Mouse (Mus musculus): ENCODE measurements at regions not wholly inside any gene's neighbourhood (a gene's known extent, or its start where the extent isn't known, plus 50 kb on each side); places are given as distances from the start of the nearest gene placed in this dataset.
A peak's percentile ranks its signal among the peaks of the same experiment; 100 is the strongest.

GRCm38 (mm10) chr2:64860113-64860512 lies 164.7 kb downstream of the Grb14 start:
- 89% methylated on average over 2 of the region's 2 CpGs for WGBS
- ATAC-seq (replicated peaks; ENCODE audit: low FRiP score), result no peak
- Histone ChIP-seq H3K4me1 (no peaks in the 10 kb centered on the region), H3K4me3 (replicated peaks) (no peak overlapping the region), H3K4me2 (no peak overlapping the region), H3K27me3 (no peaks in the 10 kb centered on the region), H3K9ac (no peak overlapping the region), H3K27ac (no peak overlapping the region), H3K36me3 (no peaks in the 10 kb centered on the region), H3K9me3 (replicated peaks) (no peaks in the 10 kb centered on the region)

- Histone ChIP-seq H3K4me3 (replicated peaks) (no peak overlapping the region), H3K27ac (no peak overlapping the region), H3K4me1 (no peaks in the 10 kb centered on the region), H3K9ac (no peak overlapping the region), H3K4me2 (no peak overlapping the region), H3K27me3 (no peaks in the 10 kb centered on the region), H3K9me3 (replicated peaks) (no peaks in the 10 kb centered on the region), H3K36me3 (no peaks in the 10 kb centered on the region)
- no peak for ATAC-seq (replicated peaks; ENCODE audit: low FRiP score)
- WGBS, result 15% methylated on average over 7 of the region's 7 CpGs
These were observed 170.9 kb downstream of the Grb14 start for GRCm38 (mm10) chr2:64853918-64854317.

GRCm38 (mm10) chr2:64852913-64853312 lies 171.9 kb downstream of the Grb14 start:
- ATAC-seq (replicated peaks; ENCODE audit: low FRiP score), result no peak
- H3K9ac ChIP-seq, result no peak overlapping the region
- no peak overlapping the region for H3K27ac ChIP-seq
- 69% methylated on average over 5 of the region's 5 CpGs for WGBS
- no peak overlapping the region for H3K4me2 ChIP-seq
- H3K27me3 ChIP-seq, result no peaks in the 10 kb centered on the region
- H3K9me3 ChIP-seq (replicated peaks), result no peaks in the 10 kb centered on the region
- H3K4me1 ChIP-seq, result no peaks in the 10 kb centered on the region
- no peaks in the 10 kb centered on the region for H3K36me3 ChIP-seq
- H3K4me3 ChIP-seq (replicated peaks), result no peak overlapping the region

- WGBS, result 61% methylated on average over 4 of the region's 4 CpGs
- Histone ChIP-seq H3K4me2 (no peak overlapping the region), H3K9ac (no peak overlapping the region), H3K9me3 (replicated peaks) (no peaks in the 10 kb centered on the region), H3K27ac (no peak overlapping the region), H3K4me3 (replicated peaks) (no peak overlapping the region), H3K36me3 (no peaks in the 10 kb centered on the region), H3K27me3 (no peaks in the 10 kb centered on the region), H3K4me1 (no peaks in the 10 kb centered on the region)
- ATAC-seq (replicated peaks; ENCODE audit: low FRiP score), result no peak
These were observed 173.7 kb downstream of the Grb14 start for GRCm38 (mm10) chr2:64851096-64851495.

GRCm38 (mm10) chr2:64850656-64851055 lies 174.1 kb downstream of the Grb14 start:
- no peak overlapping the region for H3K27ac ChIP-seq
- WGBS, result 98% methylated on average over 3 of the region's 3 CpGs
- H3K9ac ChIP-seq, result no peak overlapping the region
- H3K4me1 ChIP-seq, result no peaks in the 10 kb centered on the region
- ATAC-seq (replicated peaks; ENCODE audit: low FRiP score), result no peak
- no peaks in the 10 kb centered on the region for H3K36me3 ChIP-seq
- no peak overlapping the region for H3K4me3 ChIP-seq (replicated peaks)
- H3K4me2 ChIP-seq, result no peak overlapping the region
- H3K27me3 ChIP-seq, result no peaks in the 10 kb centered on the region
- H3K9me3 ChIP-seq (replicated peaks), result no peaks in the 10 kb centered on the region

- no peaks in the 10 kb centered on the region for H3K36me3 ChIP-seq
- no peak overlapping the region for H3K4me3 ChIP-seq (replicated peaks)
- H3K27ac ChIP-seq, result 0 out of 2 replicates have a peak overlapping the region, but pooled peaks have one; percentile 18
- H3K9ac ChIP-seq, result no peak overlapping the region
- WGBS, result 85% methylated on average over 9 of the region's 9 CpGs
- no peak overlapping the region for H3K4me2 ChIP-seq
- no peaks in the 10 kb centered on the region for H3K9me3 ChIP-seq (replicated peaks)
- peaks cover 3% of the 10 kb centered on the region; the same call in 1 of the 2 replicates for H3K4me1 ChIP-seq
- H3K27me3 ChIP-seq, result no peaks in the 10 kb centered on the region
- 0 out of 2 replicates have a peak, but pooled peaks have one; percentile 67 for ATAC-seq (replicated peaks; ENCODE audit: low FRiP score)
These were observed 200.3 kb downstream of the Grb14 start for GRCm38 (mm10) chr2:64824494-64824893.

GRCm38 (mm10) chr2:64823905-64824304 lies 200.9 kb downstream of the Grb14 start:
- no peak overlapping the region for H3K4me2 ChIP-seq
- H3K27ac ChIP-seq, result no peak overlapping the region
- H3K9me3 ChIP-seq (replicated peaks), result no peaks in the 10 kb centered on the region
- H3K36me3 ChIP-seq, result no peaks in the 10 kb centered on the region
- no peaks in the 10 kb centered on the region for H3K27me3 ChIP-seq
- no peak overlapping the region for H3K4me3 ChIP-seq (replicated peaks)
- WGBS, result 68% methylated on average over 7 of the region's 7 CpGs
- no peak for ATAC-seq (replicated peaks; ENCODE audit: low FRiP score)
- H3K9ac ChIP-seq, result no peak overlapping the region
- H3K4me1 ChIP-seq, result peaks cover 3% of the 10 kb centered on the region; the same call in 1 of the 2 replicates

GRCm38 (mm10) chr2:64823074-64823473 lies 201.7 kb downstream of the Grb14 start:
- Histone ChIP-seq H3K4me2 (no peak overlapping the region), H3K27ac (no peak overlapping the region), H3K9ac (no peak overlapping the region), H3K4me1 (peaks cover 3% of the 10 kb centered on the region; the same call in 1 of the 2 replicates), H3K4me3 (replicated peaks) (no peak overlapping the region), H3K27me3 (no peaks in the 10 kb centered on the region), H3K36me3 (no peaks in the 10 kb centered on the region), H3K9me3 (replicated peaks) (no peaks in the 10 kb centered on the region)
- WGBS, result 51% methylated on average over 6 of the region's 6 CpGs
- ATAC-seq (replicated peaks; ENCODE audit: low FRiP score), result 0 out of 2 replicates have a peak, but pooled peaks have one; percentile 50

GRCm38 (mm10) chr2:64818159-64818558 lies 206.6 kb downstream of the Grb14 start:
- peak; percentile 84 for ATAC-seq (replicated peaks; ENCODE audit: low FRiP score)
- Histone ChIP-seq H3K4me3 (replicated peaks) (no peak overlapping the region), H3K9ac (no peak overlapping the region), H3K27ac (no peak overlapping the region), H3K4me2 (no peak overlapping the region), H3K27me3 (no peaks in the 10 kb centered on the region), H3K36me3 (no peaks in the 10 kb centered on the region), H3K4me1 (peaks cover 2% of the 10 kb centered on the region; the same call in 1 of the 2 replicates), H3K9me3 (replicated peaks) (no peaks in the 10 kb centered on the region)
- 38% methylated on average over 5 of the region's 5 CpGs for WGBS
